Mouse (Mus musculus): ENCODE measurements around the gene Nat14.
A peak's percentile ranks its signal among the peaks of the same experiment; 100 is the strongest.

Gene Nat14

DNA sequence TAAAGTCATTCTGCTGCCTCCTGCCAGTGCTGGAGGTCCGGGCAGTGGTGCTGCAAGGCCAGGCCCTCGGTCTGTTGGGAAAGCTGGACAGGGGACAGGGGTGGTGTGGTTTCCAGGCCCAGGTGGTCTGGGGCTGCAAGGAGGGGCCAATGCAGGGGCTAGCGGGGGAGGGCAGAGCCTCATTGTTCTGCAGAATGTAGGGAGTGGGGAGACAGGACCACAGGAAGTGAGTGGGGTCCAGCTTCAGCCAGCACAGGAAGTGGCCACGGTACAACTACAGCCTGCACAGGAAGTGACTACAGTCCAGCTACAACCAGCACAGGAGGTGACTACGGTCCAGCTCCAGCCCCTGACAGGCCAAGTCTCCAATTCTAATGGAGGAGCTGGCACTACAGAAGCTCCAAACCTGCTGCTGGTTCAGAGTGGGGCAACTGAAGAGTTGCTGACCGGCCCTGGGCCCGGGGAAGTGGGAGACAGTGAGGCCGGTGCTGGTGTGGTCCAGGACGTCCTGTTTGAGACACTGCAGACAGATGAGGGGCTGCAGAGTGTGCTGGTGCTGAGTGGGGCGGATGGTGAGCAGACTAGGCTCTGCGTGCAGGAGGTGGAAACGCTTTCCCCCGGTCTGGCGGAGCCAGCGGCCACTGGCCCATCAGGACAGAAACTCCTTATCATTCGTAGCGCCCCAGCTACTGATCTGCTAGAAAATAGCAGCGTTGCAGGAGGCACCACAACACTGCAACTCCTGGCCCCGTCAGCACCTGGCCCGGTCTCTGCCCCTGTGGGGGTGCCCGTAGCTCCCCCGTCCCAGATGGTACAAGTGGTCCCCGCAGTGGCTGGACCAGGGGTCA is 628 bp upstream of the Nat14 start:
- DNase-seq = peak in 1 of 2 experiments; percentile 51

- DNase-seq = peak; percentile 77 to 91
Observed at GRCm38 (mm10) chr7:4922508-4922907, 680 bp downstream of the Nat14 start.

DNA sequence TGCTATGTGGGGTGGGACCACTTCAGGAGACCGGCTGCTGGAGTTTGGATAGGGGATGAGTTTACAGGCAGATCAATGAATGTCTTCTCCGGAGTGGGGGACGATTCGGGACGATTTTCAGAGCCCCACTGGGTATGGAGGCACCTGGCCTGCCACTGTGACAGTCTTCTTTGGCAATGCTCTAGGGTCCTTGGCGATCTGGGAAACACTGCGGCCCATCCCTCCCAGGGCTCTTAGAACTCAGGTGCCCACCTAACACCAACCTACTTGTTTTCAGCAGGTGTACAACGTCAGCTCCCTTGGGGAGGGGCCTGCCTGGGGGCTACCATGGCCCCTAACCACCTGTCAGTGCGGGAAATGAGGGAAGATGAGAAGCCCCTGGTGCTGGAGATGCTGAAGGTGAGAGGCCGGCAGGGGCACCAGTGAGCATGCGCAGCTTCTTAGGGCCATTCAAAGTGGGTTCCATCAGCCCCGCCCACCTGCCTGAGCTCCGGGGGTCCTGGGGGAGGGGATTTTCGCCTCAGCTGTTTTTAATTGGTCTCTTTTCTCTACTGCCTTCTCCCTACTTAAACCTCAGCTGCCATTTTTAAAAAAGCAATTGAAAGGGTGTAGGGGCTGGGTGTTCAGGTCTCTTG is 1.2 kb downstream of the Nat14 start:
- DNase-seq = peak; percentile 52 to 59

GRCm38 (mm10) chr7:4923586-4924364 is 1.9 kb downstream of the Nat14 start:
- peak; percentile 51 to 76 for DNase-seq

GRCm38 (mm10) chr7:4924483-4924882 is 2.7 kb downstream of the Nat14 start:
- DNase-seq = no peak

GRCm38 (mm10) chr7:4924891-4925301 is 3.1 kb downstream of the Nat14 start:
- no peak for DNase-seq

- DNase-seq = peak in 1 of 2 experiments; percentile 56
Observed at GRCm38 (mm10) chr7:4925441-4926381, 3.9 kb downstream of the Nat14 start, which contains the start of gene Ssc5d. Gene Ssc5d, plus strand, starts transcription at chr7:4925785.

DNA sequence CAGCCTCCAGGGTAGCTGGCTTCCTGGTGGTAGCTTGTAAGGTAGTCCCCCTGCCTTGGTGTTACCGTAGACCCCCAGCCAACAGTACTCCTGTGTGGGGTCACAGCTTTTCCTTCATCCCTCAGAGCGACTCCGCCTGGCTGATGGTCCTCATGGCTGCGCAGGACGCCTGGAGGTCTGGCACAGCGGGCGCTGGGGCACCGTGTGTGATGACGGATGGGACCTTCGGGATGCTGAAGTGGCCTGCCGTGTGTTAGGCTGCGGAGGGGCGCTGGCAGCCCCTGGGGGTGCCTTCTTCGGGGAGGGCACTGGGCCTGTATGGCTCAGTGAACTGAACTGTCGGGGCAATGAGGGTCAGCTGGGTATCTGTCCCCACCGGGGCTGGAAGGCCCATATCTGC is 5.0 kb downstream of the Nat14 start:
- no peak for DNase-seq

- DNase-seq = no peak
Observed at GRCm38 (mm10) chr7:4927711-4928110, 5.9 kb downstream of the Nat14 start.

DNA sequence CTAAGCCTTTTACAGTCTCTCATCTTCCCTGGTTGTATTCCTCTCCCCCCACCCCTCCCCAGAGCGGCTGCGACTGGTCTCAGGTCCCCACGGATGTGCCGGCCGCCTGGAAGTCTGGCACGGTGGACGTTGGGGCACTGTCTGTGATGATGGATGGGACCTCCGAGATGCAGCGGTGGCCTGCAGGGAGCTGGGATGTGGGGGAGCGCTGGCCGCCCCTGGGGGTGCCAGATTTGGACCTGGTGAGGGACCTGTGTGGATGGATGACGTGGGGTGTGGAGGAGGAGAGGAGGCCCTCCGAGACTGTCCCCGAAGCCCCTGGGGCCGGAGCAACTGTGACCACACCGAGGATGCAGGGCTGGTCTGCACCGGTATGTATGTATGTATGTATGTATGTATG is 6.5 kb downstream of the Nat14 start:
- no peak for DNase-seq

DNA sequence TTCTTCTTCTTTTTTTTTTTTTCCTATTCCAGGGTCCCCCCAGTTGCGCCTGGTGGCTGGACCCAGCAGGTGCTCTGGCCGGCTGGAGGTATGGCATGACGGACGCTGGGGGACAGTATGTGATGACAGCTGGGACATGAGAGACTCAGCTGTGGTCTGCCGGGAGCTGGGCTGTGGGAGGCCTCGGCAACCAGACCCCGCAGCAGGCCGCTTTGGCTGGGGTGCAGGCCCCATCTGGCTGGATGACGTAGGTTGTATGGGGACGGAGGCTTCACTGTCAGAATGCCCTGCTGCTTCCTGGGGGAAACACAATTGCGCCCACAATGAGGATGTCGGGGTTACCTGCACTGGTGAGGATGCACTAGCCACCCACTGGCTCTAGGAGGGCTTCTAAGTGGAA is 11.3 kb downstream of the Nat14 start:
- DNase-seq = no peak

DNA sequence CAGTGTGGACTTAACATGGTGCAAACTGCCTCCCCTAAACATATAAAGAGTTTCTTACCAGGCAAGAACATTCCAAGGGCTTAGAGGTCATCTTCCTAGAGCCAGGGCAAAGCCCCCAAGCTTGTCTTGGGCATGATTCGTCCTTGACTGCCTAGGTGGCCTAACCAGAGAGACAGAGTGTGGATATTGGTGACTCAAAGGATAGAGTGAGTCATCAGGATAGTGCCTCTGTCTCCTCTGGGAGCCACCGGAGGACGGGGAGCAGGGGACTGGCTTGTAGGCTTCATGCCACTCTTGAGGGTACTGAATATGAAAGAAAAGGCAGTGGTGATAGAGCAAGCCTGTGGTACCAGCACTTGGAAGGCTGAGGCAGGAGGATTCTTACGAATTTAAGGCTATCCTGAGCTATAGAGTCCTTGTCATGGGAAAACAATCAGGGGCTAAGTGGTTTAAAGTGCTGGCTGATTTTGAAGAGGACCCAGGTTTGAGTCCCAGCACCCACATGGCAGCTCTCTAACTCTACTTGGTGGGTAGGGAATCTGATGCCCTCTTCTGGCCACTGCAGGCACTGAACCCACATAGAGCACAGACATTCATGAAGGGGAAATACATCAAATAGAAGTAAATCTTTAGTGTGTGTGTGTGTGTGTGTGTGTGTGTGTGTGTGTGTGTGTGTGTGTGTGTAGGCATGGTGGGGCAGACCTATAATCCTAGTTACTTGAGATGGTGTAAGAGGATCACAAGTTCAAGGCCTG is 12.5 kb downstream of the Nat14 start:
- DNase-seq = no peak

- DNase-seq = no peak
Observed at GRCm38 (mm10) chr7:4936832-4937231, 15.0 kb downstream of the Nat14 start.

GRCm38 (mm10) chr7:4937392-4937791 is 15.6 kb downstream of the Nat14 start:
- no peak for DNase-seq

GRCm38 (mm10) chr7:4938456-4938855 is 16.6 kb downstream of the Nat14 start:
- peak; percentile 67 to 87 for DNase-seq

DNA sequence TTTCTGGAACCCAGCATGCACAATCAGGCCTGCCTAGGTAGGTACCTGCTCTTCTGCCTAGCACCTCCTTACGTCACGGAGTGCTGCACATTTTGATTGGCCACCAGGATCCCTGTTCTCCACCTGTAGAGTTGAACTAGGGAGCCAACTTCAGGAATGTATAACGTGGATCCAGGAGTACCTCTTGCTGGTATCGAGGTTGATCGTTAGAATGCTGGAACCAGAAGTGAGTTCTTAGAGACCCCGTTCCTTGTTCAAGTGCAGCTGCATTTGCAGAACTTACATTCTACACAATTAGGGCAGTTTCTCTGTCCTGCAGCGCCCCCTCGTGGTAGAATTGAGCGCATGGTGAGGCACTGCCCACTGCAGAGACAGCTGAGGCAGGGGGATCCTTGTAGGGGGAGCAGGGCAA is 18.2 kb downstream of the Nat14 start:
- DNase-seq = peak; percentile 88 to 90

DNA sequence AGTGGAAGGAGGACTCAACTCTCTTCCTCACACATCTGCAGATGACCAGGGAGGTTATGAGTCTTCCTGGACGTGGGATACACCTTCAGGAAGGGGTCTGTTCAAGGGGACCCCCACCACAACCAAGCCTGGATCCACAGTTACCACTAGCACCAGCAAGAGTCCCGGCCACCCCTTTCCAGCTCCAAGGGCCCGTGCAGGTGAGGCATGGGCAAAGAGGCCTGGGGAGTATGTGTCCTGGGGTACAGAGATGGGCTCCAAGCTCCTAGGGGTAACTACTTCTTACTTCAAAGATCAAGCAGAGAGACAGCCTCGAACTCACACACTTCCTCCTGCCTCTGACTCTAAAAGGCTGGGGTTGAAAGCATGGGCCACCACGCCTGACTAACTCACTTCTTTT is 20.8 kb downstream of the Nat14 start:
- DNase-seq = no peak

DNA sequence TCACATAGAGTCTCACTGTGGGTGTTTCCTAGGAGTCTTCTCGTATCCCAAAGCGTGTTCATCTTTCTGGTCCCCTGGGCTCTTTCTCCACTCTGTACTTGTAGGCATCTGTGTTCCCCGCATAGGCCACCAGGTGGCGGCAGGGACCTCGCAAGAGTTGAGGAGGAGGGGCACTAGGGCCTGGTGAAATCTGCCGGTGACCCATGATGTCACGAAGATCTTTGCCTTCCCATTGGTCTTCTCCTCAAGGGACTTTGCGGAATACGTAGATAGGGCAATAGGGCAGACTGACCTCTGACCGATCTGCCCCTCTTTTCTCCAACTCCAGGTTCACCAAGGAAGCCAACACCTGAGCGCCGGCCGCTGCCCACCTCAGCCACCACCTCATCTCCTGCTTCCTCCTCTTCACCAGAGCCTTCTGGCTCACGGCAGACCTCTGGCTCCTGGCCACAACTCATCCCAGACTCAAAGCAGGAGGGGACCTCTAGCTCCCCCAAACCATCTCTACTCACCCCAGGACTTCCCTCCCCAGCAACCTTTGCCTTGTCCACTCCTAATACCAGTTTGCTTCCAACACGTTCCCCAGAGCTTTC is 21.5 kb downstream of the Nat14 start:
- DNase-seq = peak; percentile 94 to 96

DNA sequence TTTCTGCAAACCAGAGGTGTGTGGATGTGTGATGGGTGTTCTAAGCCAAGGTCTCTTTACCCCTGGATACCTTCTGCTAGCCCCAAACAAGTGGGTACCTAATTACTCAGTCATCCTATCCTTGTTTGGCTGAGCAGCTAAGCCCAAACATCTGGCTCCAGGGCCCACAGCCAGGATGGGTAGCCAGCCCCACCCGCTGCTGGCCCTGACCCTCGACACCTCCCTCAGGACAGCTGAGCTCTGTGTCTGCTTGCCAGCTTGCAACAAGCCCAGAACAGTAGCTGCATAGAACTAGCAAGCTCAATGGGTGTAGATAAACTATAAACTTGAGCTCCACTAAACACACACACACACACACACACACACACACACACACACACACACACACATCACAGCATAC is 26.0 kb downstream of the Nat14 start:
- no peak for DNase-seq

- no peak for DNase-seq
Observed at GRCm38 (mm10) chr7:4948386-4948785, 26.6 kb downstream of the Nat14 start.

All from kidney, postnatal 25 days (tissue).